Mouse (Mus musculus) bone marrow, adult 2 months (tissue): ENCODE data around the gene Adgrg7.

ENCODE experiments used
- CTCF ChIP-seq: fragments of 200-500 bp; IDR thresholded peaks from 2 replicates; pipeline ENCODE4 v1.5.1; 2011; ENCODE audit warnings: low read length, control low read depth; ENCODE audit not compliant: control insufficient read depth, insufficient read depth
- POLR2A ChIP-seq: fragments of 200-500 bp; IDR thresholded peaks from 2 replicates; pipeline ENCODE4 v1.6.1; 2011; ENCODE audit warnings: low read depth, mild to moderate bottlenecking, control low read depth, low read length, borderline replicate concordance; ENCODE audit not compliant: control insufficient read depth

DNA sequence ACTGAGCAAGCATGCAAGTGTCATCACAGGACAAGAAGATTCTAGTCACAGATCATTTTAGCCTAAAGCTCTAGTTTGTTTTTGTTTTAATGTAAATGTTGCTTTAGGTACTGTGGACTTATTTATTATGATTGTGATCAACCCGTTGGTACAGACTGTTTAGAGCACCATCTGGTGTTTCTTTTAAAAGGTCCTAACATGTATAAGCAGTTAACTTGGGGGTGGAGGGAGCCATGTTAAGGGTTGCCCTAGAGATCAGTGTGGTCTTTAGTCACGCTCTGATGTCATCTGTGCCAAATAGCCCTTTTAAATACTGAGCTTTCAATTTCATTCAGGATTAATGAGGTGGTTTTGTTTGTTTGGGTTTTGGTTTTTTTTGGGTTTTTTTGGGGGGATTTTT lies 99.2 kb downstream of the Adgrg7 start:
- no peak for TF ChIP-seq CTCF
- no peak for TF ChIP-seq POLR2A
